Mouse (Mus musculus): ENCODE measurements around the gene Fgf12. TPM values are rescaled to one million over a fixed set of nuclear protein-coding genes. Genes with fewer than 3 reads are reported as not detected.
A peak's percentile ranks its signal among the peaks of the same experiment; 100 is the strongest.

The Fgf12 gene
- polyA plus RNA-seq, 1 experiment: 73.5 TPM

DNA sequence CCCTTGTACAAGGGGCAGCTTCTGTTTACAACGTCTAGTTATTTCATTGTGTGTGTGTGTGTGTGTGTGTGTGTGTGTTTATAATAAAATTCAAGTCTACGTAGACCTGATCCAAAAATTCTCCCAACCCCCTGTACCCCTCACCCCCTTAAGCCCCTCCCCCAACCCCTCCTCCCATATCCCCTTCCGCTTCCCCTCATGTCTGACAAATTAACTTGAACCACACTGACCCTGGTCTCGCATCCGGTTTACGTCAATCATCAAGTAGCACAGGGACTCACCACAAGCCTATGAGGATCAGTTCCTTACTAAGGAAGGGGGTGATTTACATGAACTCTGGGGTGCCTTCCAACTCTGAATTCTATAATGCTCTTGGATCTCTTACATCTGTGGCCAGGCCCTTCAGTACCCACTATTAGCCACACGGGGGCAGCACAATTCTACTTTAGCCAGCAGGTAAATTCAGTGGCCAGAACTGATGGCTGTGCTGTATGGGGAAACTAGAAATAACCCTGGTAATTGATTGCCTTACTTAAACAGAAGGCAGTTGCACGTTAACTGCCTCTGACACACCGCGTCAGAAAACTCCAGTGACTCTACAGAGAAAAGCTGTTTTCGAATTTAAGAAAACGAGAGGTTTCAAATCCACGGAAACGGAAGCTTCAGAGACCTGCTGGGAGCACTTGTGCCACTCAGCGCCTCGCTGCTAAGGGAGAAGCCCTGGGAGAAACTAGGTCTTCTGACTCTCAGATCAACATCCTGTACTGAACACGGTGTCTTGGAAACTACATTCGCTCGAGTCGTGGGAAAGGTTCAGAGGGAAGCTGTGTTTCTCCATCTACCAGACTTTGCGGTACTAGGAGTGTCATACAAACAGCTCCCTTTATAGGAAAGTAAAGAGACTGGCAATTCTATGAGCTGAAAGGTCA, 235.0 kb downstream of the Fgf12 start:
- Histone ChIP-seq H3K27ac (ENCODE audit: insufficient read depth, low read depth, low read length) (no peak overlapping the region), H3K4me3 (ENCODE audit: insufficient read depth, low read depth, low read length) (peak overlapping the region; percentile 6), H3K4me1 (ENCODE audit: control insufficient read depth, insufficient read depth, low read length) (no peaks in the 10 kb centered on the region)
- TF ChIP-seq CTCF (IDR thresholded peaks at IDR 0.05; ENCODE audit: insufficient read depth, low read depth, low read length) (no peak), POLR2A (IDR thresholded peaks at IDR 0.05; ENCODE audit: insufficient read depth, low read depth, low read length) (no peak)
- WGBS: 20% methylated on average over 21 of the region's 21 CpGs

DNA sequence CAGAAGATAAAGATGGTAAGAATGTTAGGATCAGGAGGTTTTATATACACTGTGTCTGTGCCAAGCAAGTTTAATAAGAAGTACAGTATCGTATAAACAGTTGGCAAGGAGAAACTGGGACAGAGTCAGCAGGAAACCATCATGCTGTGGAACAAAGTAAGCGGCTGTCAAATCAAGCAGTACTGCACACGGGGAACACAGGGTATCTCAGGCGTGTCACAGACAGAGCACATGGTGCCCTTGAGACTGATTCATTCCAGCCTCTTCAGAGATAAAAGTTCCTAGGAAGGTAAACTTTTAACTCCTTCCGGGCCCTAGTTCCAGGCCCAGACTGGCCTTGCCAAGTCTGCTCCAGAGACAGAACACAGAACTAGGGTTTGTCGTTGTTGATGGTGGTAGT, 240.4 kb downstream of the Fgf12 start:
- H3K4me3 ChIP-seq (ENCODE audit: insufficient read depth, low read depth, low read length): no peak overlapping the region
- no peak overlapping the region for H3K27ac ChIP-seq (ENCODE audit: insufficient read depth, low read depth, low read length)
- 65% methylated on average over 6 of the region's 6 CpGs for WGBS
- no peak for TF ChIP-seq POLR2A (IDR thresholded peaks at IDR 0.05; ENCODE audit: insufficient read depth, low read depth, low read length)
- TF ChIP-seq CTCF (IDR thresholded peaks at IDR 0.05; ENCODE audit: insufficient read depth, low read depth, low read length): no peak
- H3K4me1 ChIP-seq (ENCODE audit: control insufficient read depth, insufficient read depth, low read length): peaks cover 3% of the 10 kb centered on the region; the same call in 1 of the 2 replicates

DNA sequence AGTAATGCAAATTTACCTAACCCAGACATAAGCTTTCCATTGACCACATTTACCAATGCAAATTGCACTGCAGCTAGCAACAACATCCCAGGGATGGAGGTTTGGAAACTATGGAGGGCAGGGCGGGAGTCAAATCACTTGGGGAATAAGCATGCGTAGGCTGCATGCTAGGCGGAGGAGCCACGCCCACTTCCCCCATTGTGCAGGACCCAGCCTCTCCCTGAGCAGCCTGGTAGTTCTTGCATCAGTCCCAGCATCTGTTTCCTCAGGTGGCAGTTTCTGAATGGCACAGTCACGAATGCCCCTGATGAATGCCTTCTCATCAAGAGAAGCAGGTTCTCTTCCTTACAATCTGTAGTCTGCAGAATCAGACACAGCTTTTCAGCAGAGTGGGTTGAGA, 241.5 kb downstream of the Fgf12 start:
- Histone ChIP-seq H3K4me1 (ENCODE audit: control insufficient read depth, insufficient read depth, low read length) (peaks cover 3% of the 10 kb centered on the region; the same call in 1 of the 2 replicates), H3K27ac (ENCODE audit: insufficient read depth, low read depth, low read length) (no peak overlapping the region), H3K4me3 (ENCODE audit: insufficient read depth, low read depth, low read length) (no peak overlapping the region)
- TF ChIP-seq CTCF (IDR thresholded peaks at IDR 0.05; ENCODE audit: insufficient read depth, low read depth, low read length): no peak
- no peak for TF ChIP-seq POLR2A (IDR thresholded peaks at IDR 0.05; ENCODE audit: insufficient read depth, low read depth, low read length)
- 43% methylated on average over 5 of the region's 5 CpGs for WGBS

DNA sequence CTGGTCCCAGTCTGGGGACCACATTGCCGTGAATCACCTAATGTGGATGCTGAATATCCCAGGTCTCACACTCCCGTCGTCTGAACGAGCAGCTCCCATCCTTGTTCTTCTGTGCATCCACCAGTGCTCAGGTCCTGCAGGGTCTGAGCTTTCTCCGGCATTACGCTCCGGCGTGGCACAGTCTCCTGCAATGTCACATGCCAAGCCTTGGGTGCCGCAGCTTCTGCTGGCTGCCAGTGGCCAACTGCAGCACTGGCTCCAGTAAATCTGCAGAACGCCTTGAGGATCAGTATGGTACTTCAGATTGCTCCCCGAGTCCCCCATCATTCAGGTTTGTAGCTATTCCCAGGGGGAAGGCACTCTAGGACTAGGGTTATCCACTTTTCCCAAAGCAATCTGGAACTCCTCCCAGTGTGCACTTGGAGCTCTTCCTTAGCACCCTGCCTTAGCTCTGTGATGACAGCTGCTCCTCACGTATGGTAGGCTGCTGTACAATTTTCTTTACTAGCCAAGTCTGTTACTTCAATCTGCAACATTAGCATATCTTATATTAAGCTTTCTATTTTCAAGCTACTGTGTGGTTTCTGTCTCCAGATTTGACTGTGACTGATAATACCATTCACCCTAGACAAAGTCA, 254.8 kb downstream of the Fgf12 start:
- H3K4me1 ChIP-seq (ENCODE audit: control insufficient read depth, insufficient read depth, low read length): no peaks in the 10 kb centered on the region
- WGBS: 88% methylated on average over 12 of the region's 12 CpGs
- H3K27ac ChIP-seq (ENCODE audit: insufficient read depth, low read depth, low read length): no peak overlapping the region
- no peak overlapping the region for H3K4me3 ChIP-seq (ENCODE audit: insufficient read depth, low read depth, low read length)
- TF ChIP-seq CTCF (IDR thresholded peaks at IDR 0.05; ENCODE audit: insufficient read depth, low read depth, low read length) (no peak), POLR2A (IDR thresholded peaks at IDR 0.05; ENCODE audit: insufficient read depth, low read depth, low read length) (no peak)

DNA sequence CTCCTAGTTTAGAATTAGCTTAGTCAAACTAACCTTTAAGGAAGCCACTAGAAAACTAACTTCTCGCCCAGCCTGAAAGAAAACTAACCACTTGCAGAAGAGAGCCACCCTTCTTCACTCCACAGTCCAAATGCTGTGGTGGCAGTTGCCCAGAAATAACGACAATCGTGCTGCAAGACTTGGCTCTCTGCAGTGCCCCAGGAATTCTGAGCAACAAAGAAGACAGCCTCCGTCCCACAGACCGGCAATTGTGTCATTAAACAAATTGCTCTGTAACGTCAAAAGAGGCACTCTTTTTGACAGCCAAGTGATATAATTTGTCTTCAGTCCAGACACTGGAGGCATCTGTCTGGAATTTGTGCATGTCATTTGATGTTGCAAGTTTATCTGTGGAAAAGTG, 261.2 kb downstream of the Fgf12 start:
- TF ChIP-seq CTCF (IDR thresholded peaks at IDR 0.05; ENCODE audit: insufficient read depth, low read depth, low read length) (no peak), POLR2A (IDR thresholded peaks at IDR 0.05; ENCODE audit: insufficient read depth, low read depth, low read length) (no peak)
- H3K27ac ChIP-seq (ENCODE audit: insufficient read depth, low read depth, low read length): peak overlapping the region; percentile 45
- WGBS: 16% methylated on average over 6 of the region's 6 CpGs
- peaks cover 7% of the 10 kb centered on the region for H3K4me1 ChIP-seq (ENCODE audit: control insufficient read depth, insufficient read depth, low read length)
- no peak overlapping the region; the same call in 1 of the 2 replicates for H3K4me3 ChIP-seq (ENCODE audit: insufficient read depth, low read depth, low read length)

DNA sequence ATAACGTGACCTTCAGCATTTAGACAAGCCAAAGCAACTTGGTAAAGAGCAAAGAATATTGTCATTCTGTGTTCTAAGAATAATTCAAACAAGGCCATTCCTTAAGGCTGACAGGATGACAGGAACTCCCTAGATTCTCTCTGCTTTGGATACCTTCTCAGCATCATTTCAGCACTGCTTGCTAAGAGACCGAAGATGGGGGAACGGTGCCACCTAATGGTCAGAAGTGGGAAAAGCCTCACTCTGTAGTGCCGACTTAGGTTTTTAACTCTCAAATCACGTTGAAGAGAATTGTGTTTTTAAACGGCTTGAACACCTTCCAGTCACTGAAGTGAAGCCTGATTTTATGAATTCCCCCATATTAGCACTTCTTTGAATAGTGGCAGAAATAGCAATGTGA, 262.4 kb downstream of the Fgf12 start:
- Histone ChIP-seq H3K27ac (ENCODE audit: insufficient read depth, low read depth, low read length) (peak overlapping the region; percentile 91), H3K4me3 (ENCODE audit: insufficient read depth, low read depth, low read length) (no peak overlapping the region), H3K4me1 (ENCODE audit: control insufficient read depth, insufficient read depth, low read length) (peaks cover 7% of the 10 kb centered on the region)
- 3% methylated on average over 6 of the region's 6 CpGs for WGBS
- TF ChIP-seq CTCF (IDR thresholded peaks at IDR 0.05; ENCODE audit: insufficient read depth, low read depth, low read length) (no peak), POLR2A (IDR thresholded peaks at IDR 0.05; ENCODE audit: insufficient read depth, low read depth, low read length) (no peak)

DNA sequence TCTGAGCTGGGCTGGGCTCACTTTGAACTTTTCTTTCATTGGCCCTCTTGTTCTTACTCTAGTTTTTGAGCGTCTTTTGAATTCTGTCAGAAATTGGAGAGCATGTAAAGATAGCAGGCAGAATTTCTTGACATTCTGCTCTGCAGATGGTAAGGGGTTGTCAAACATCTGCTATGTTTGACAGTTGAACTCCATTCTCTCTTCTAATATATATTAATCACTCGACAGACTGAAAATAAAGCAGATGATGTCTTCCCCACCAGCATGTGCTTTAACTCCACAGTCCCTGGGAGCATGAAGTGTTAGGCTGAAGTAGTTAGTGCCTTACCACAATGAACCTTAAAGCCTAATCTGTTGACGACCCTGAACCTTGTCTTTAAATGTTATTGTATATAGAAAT, 267.9 kb downstream of the Fgf12 start:
- Histone ChIP-seq H3K4me3 (ENCODE audit: insufficient read depth, low read depth, low read length) (no peak overlapping the region), H3K4me1 (ENCODE audit: control insufficient read depth, insufficient read depth, low read length) (peaks cover 5% of the 10 kb centered on the region), H3K27ac (ENCODE audit: insufficient read depth, low read depth, low read length) (no peak overlapping the region)
- TF ChIP-seq CTCF (IDR thresholded peaks at IDR 0.05; ENCODE audit: insufficient read depth, low read depth, low read length) (no peak), POLR2A (IDR thresholded peaks at IDR 0.05; ENCODE audit: insufficient read depth, low read depth, low read length) (no peak)
- 77% methylated on average over 3 of the region's 3 CpGs for WGBS

DNA sequence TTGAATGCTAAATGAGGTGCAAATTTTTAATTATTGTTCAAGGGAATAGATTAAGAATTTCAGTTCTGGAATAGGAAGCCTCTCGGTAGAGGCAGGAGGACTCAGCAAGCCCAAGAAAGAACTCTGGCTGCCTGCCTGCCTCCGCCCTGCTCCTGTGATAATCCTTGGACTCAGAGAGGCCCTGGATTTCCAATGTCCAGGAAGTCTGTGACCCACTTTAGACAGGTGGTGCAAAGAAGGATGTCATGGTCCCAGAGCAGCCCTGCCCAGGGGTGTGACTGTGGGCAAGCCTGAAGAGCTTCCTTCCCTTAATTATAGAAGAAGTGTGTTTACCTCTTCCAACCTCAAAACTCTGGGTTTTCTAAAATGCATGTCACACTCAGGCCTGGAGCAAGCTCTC, 273.8 kb downstream of the Fgf12 start:
- WGBS: 87% methylated on average over 2 of the region's 2 CpGs
- TF ChIP-seq POLR2A (IDR thresholded peaks at IDR 0.05; ENCODE audit: insufficient read depth, low read depth, low read length): no peak
- no peak for TF ChIP-seq CTCF (IDR thresholded peaks at IDR 0.05; ENCODE audit: insufficient read depth, low read depth, low read length)
- Histone ChIP-seq H3K27ac (ENCODE audit: insufficient read depth, low read depth, low read length) (no peak overlapping the region), H3K4me3 (ENCODE audit: insufficient read depth, low read depth, low read length) (no peak overlapping the region), H3K4me1 (ENCODE audit: control insufficient read depth, insufficient read depth, low read length) (no peaks in the 10 kb centered on the region)

DNA sequence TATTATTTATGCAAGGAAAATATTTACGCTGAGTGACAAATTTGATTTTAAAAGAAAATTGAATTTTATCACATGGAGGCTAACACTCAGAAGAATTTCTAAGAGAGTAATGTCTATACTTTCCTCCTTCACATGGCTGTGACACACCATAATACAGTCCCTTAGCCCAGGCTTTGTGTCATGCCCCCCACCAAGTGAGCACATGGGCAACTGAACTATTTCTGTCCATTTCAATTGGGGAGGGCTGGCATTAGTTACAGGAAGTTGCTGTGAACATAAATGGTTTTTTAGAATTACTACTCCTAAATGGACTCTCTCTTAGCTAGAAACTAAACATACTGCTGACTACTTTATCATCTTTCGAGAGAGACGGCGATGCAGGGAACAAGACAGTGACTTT, 276.2 kb downstream of the Fgf12 start:
- WGBS: 97% methylated on average over 4 of the region's 4 CpGs
- H3K4me1 ChIP-seq (ENCODE audit: control insufficient read depth, insufficient read depth, low read length): no peaks in the 10 kb centered on the region
- TF ChIP-seq CTCF (IDR thresholded peaks at IDR 0.05; ENCODE audit: insufficient read depth, low read depth, low read length) (no peak), POLR2A (IDR thresholded peaks at IDR 0.05; ENCODE audit: insufficient read depth, low read depth, low read length) (no peak)
- no peak overlapping the region for H3K27ac ChIP-seq (ENCODE audit: insufficient read depth, low read depth, low read length)
- no peak overlapping the region for H3K4me3 ChIP-seq (ENCODE audit: insufficient read depth, low read depth, low read length)
